ENCODE assay signal across 24 mouse cellular contexts in the genomic region with DNA sequence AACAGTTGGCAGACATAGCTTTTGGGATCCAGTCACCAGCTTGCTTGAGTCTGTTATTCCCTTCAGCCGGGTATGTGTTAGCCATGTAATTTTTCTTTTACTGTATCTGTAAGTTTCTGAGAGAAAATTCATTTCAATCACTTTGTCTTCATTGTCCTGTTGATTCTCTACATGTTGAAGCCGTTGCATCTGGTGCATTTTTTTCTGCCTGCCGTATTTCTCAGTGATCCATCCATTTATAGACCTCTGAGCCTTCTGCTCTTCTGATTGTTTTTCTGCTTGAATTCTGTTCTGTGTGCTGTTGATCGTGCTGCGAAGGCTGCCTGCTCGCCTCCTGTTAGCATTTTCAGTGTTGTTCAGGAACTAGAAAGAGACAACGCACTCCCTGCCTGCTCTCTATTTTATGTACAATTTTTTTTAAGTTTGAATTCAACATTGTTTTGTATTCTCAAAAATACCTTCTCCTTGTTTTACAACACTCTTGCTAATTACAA. TPM values are rescaled to one million over a fixed set of nuclear protein-coding genes. Genes with fewer than 3 reads are reported as not detected.
DNase-seq lines count a peak whose midpoint lies in the region; ATAC-seq and TF ChIP-seq lines count a peak whose summit lies in the region.
"Had no signal": no experiment of that assay in that cellular context is flagged by ENCODE, and none has a peak within 500 bp of the region (broad histone marks: within the 10 kb centered on the region; RNA-seq: fewer than 3 reads in every experiment).

No protein-coding gene starts in this region.

- H3K4me1 ChIP-seq in hindbrain, postnatal 0 days (ENCODE audit: insufficient read depth, low read length): no peaks in the 10 kb centered on the region
- peaks cover 15% of the 10 kb centered on the region for H3K4me1 ChIP-seq in hindbrain, embryonic 10.5 days (replicated peaks)
- no peaks in the 10 kb centered on the region for H3K4me1 ChIP-seq in embryonic facial prominence, embryonic 15.5 days
- no peaks in the 10 kb centered on the region for H3K4me1 ChIP-seq in midbrain, embryonic 15.5 days
- H3K4me1 ChIP-seq: embryonic facial prominence, embryonic 12.5 days; limb, embryonic 12.5 days; liver, embryonic 15.5 days had no signal

- whole genome bisulfite sequencing in hindbrain, postnatal 0 days: 45% methylated on average over 7 of the region's 7 CpGs
- 76% methylated on average over 7 of the region's 7 CpGs for WGBS in hindbrain, embryonic 10.5 days
- 62% methylated on average over 7 of the region's 7 CpGs for WGBS in embryonic facial prominence, embryonic 15.5 days
- WGBS in midbrain, embryonic 15.5 days: 63% methylated on average over 7 of the region's 7 CpGs

- no peaks in the 10 kb centered on the region for H3K36me3 ChIP-seq in hindbrain, postnatal 0 days (ENCODE audit: insufficient read depth, low read length)
- no peaks in the 10 kb centered on the region for H3K36me3 ChIP-seq in hindbrain, embryonic 10.5 days
- H3K36me3 ChIP-seq in embryonic facial prominence, embryonic 15.5 days: no peaks in the 10 kb centered on the region
- H3K36me3 ChIP-seq in midbrain, embryonic 15.5 days (replicated peaks): no peaks in the 10 kb centered on the region
- H3K36me3 ChIP-seq: embryonic facial prominence, embryonic 12.5 days; limb, embryonic 12.5 days; liver, embryonic 15.5 days; midbrain, embryonic 12.5 days; neural tube, embryonic 12.5 days had no signal

- H3K4me2 ChIP-seq in hindbrain, postnatal 0 days (ENCODE audit: low read depth, low read length): peak overlapping the region; percentile 45; the same call in 1 of the 2 replicates
- H3K4me2 ChIP-seq in embryonic facial prominence, embryonic 15.5 days (replicated peaks): peak overlapping the region; percentile 28; the same call in 1 of the 2 replicates
- H3K4me2 ChIP-seq in midbrain, embryonic 15.5 days: peak overlapping the region; percentile 28; the same call in 1 of the 2 replicates
- H3K4me2 ChIP-seq: limb, embryonic 12.5 days; liver, embryonic 15.5 days had no signal

- H3K27me3 ChIP-seq in hindbrain, postnatal 0 days (ENCODE audit: insufficient read depth, low read length): no peaks in the 10 kb centered on the region
- no peaks in the 10 kb centered on the region for H3K27me3 ChIP-seq in hindbrain, embryonic 10.5 days (ENCODE audit: insufficient read depth, poor library complexity, severe bottlenecking)
- H3K27me3 ChIP-seq in embryonic facial prominence, embryonic 15.5 days: no peaks in the 10 kb centered on the region
- no peaks in the 10 kb centered on the region for H3K27me3 ChIP-seq in midbrain, embryonic 15.5 days (replicated peaks)
- H3K27me3 ChIP-seq: embryonic facial prominence, embryonic 12.5 days; limb, embryonic 12.5 days; liver, embryonic 15.5 days; midbrain, embryonic 12.5 days; neural tube, embryonic 12.5 days had no signal

- no peak overlapping the region for H3K9ac ChIP-seq in hindbrain, postnatal 0 days (replicated peaks; ENCODE audit: low read length)
- no peak overlapping the region for H3K9ac ChIP-seq in embryonic facial prominence, embryonic 15.5 days
- no peak overlapping the region for H3K9ac ChIP-seq in midbrain, embryonic 15.5 days
- H3K9ac ChIP-seq: embryonic facial prominence, embryonic 12.5 days; limb, embryonic 12.5 days; liver, embryonic 15.5 days; midbrain, embryonic 12.5 days; neural tube, embryonic 12.5 days had no signal

- no peaks in the 10 kb centered on the region for H3K9me3 ChIP-seq in hindbrain, postnatal 0 days (ENCODE audit: low read length)
- no peaks in the 10 kb centered on the region for H3K9me3 ChIP-seq in hindbrain, embryonic 10.5 days
- no peaks in the 10 kb centered on the region for H3K9me3 ChIP-seq in embryonic facial prominence, embryonic 15.5 days (replicated peaks)
- no peaks in the 10 kb centered on the region for H3K9me3 ChIP-seq in midbrain, embryonic 15.5 days
- H3K9me3 ChIP-seq: embryonic facial prominence, embryonic 12.5 days; limb, embryonic 12.5 days; liver, embryonic 15.5 days; midbrain, embryonic 12.5 days; neural tube, embryonic 12.5 days had no signal

- no peak overlapping the region for H3K27ac ChIP-seq in hindbrain, postnatal 0 days
- H3K27ac ChIP-seq in hindbrain, embryonic 10.5 days: no peak overlapping the region
- H3K27ac ChIP-seq in embryonic facial prominence, embryonic 15.5 days (replicated peaks): no peak overlapping the region
- H3K27ac ChIP-seq in midbrain, embryonic 15.5 days: no peak overlapping the region
- H3K27ac ChIP-seq: embryonic facial prominence, embryonic 12.5 days; left cerebral cortex, adult 2 months; limb, embryonic 12.5 days; liver, embryonic 15.5 days; midbrain, embryonic 12.5 days; neural tube, embryonic 12.5 days had no signal

- no peak overlapping the region for H3K4me3 ChIP-seq in hindbrain, postnatal 0 days (ENCODE audit: low read length)
- H3K4me3 ChIP-seq in hindbrain, embryonic 10.5 days: no peak overlapping the region
- H3K4me3 ChIP-seq in embryonic facial prominence, embryonic 15.5 days (replicated peaks): no peak overlapping the region
- H3K4me3 ChIP-seq in midbrain, embryonic 15.5 days: no peak overlapping the region
- H3K4me3 ChIP-seq: embryonic facial prominence, embryonic 12.5 days; left cerebral cortex, adult 2 months; limb, embryonic 12.5 days; liver, embryonic 15.5 days; midbrain, embryonic 12.5 days; neural tube, embryonic 12.5 days had no signal

- TF ChIP-seq CTCF in hindbrain, postnatal 0 days (IDR thresholded peaks at IDR 0.05; ENCODE audit: low read depth): no peak

- DNase-seq in cerebellum, postnatal 25 days: peak; percentile 19 to 34
- DNase-seq in cerebellum, postnatal 4 days (ENCODE audit: low spot score in 2 of 2): no peak
- DNase-seq in hindbrain, postnatal 0 days (ENCODE audit: low spot score): peak; percentile 9
- no peak for DNase-seq in hindbrain, embryonic 10.5 days (ENCODE audit: low spot score)
- DNase-seq in lung, postnatal 14 days: no peak
- no peak for DNase-seq in right cerebral cortex, postnatal 4 days
- DNase-seq: B cell, adult 2 months; gastrocnemius, postnatal 10 days; heart, postnatal 14 days; kidney, postnatal 10 days; lung, postnatal 10 days; thymus, postnatal 14 days had no signal

- no peak for ATAC-seq in hindbrain, postnatal 0 days
- ATAC-seq in embryonic facial prominence, embryonic 15.5 days (ENCODE audit: insufficient number of reproducible peaks, low FRiP score, low TSS enrichment, low read depth): no peak
- no peak for ATAC-seq in midbrain, embryonic 15.5 days (replicated peaks)
- ATAC-seq: intestine, postnatal 0 days had no signal

RNA-seq across cellular contexts. Expression of gene Ttc29, which starts 20.7 kb away (rescaled TPM):
- total RNA-seq in hindbrain, postnatal 0 days (2014; rRNA removed): 0.72 and 0.84 TPM in 2 replicates
- polyA plus RNA-seq in hindbrain, postnatal 0 days (2015; fragmentation: Nextera tagmentation; extraction: Ambion mirVana): 0.69 and 0.87 TPM in 2 replicates
- polyA plus RNA-seq in hindbrain, embryonic 10.5 days (2016; fragmentation: Nextera tagmentation; extraction: Ambion mirVana): 0.65 and 1.1 TPM in 2 replicates
- 4.2 and 6.8 TPM in 2 replicates for polyA plus RNA-seq in embryonic facial prominence, embryonic 15.5 days (2015; fragmentation: Nextera tagmentation; extraction: Ambion mirVana)
- polyA plus RNA-seq in midbrain, embryonic 15.5 days (2015; fragmentation: Nextera tagmentation; extraction: Ambion mirVana): 0.98 TPM in 2 replicates
- total RNA-seq: gastrocnemius, postnatal 10 days; heart, adult 8-10 months; heart, postnatal 14 days had no signal
- polyA plus RNA-seq: embryonic facial prominence, embryonic 12.5 days; intestine, postnatal 0 days; limb, embryonic 12.5 days; liver, embryonic 15.5 days; midbrain, embryonic 12.5 days; neural tube, embryonic 12.5 days; small intestine, adult 2 months; stomach, embryonic 14.5 days had no signal

Comparison
In these comparisons a context has a peak if more than half of its experiments do, and no peak if none do; other contexts are left out.
1. DNase-seq: peak in cerebellum, postnatal 25 days (2 of 2) and hindbrain, postnatal 0 days (single experiment); none in cerebellum, postnatal 4 days (0 of 2), hindbrain, embryonic 10.5 days (single experiment), lung, postnatal 14 days (single experiment) and right cerebral cortex, postnatal 4 days (single experiment).
2. Peak in every context shown above with its lines, with median percentiles within 50 percentile points of each other: H3K4me2 ChIP-seq.